Mouse (Mus musculus) neural tube, embryonic 12.5 days (tissue): ENCODE data around the gene Ormdl1. TPM values are rescaled to one million over a fixed set of nuclear protein-coding genes. Genes with fewer than 3 reads are reported as not detected.
"Not testable (repeated sequence)": the region's sequence is repeated elsewhere in the genome, so short reads cannot be mapped to it uniquely, and the experiment has no call there.

ENCODE experiments used
- ATAC-seq: fragments of 200-750 bp; cut with Nextera tagmentation; 2 replicates; pipeline ENCODE4 v1.8.0; 2017; ENCODE audit warnings: low read depth, mild to moderate bottlenecking, moderate TSS enrichment, moderate library complexity; ENCODE audit not compliant: low FRiP score
- H3K27ac ChIP-seq: fragments of 300-500 bp; sonication (generic); 2 replicates; pipeline ENCODE4 v1.5.1; 2016
- H3K27me3 ChIP-seq: fragments of 300-500 bp; sonication (generic); replicated peaks from 2 replicates; pipeline ENCODE4 v1.6.1; 2016; ENCODE audit warnings: mild to moderate bottlenecking
- H3K36me3 ChIP-seq: fragments of 300-500 bp; sonication (generic); 2 replicates; pipeline ENCODE4 v1.6.1; 2016; ENCODE audit warnings: mild to moderate bottlenecking
- H3K4me1 ChIP-seq: fragments of 300-500 bp; sonication (generic); 2 replicates; pipeline ENCODE4 v1.6.1; 2016
- H3K4me2 ChIP-seq: fragments of 300-500 bp; sonication (generic); replicated peaks from 2 replicates; pipeline ENCODE4 v1.6.1; 2016; ENCODE audit warnings: mild to moderate bottlenecking
- H3K4me3 ChIP-seq: fragments of 300-500 bp; sonication (generic); 2 replicates; pipeline ENCODE4 v1.5.1; 2016
- H3K9ac ChIP-seq: fragments of 300-500 bp; sonication (generic); 2 replicates; pipeline ENCODE4 v1.6.1; 2016; ENCODE audit warnings: mild to moderate bottlenecking
- H3K9me3 ChIP-seq: fragments of 300-500 bp; sonication (generic); 2 replicates; pipeline ENCODE4 v1.6.1; 2016; ENCODE audit warnings: mild to moderate bottlenecking
- WGBS: fragments of 180-500 bp; shearing (Covaris S2); methylation state at CpG from one replicate; pipeline ENCODE4 v1.1.7; 2016; 5-methylcytosine and 5-hydroxymethylcytosine counted together
- polyA plus RNA-seq: library from polyadenylated mRNA; unstranded; fragments of >200 nt; fragmentation: Nextera tagmentation; extraction: Ambion mirVana; gene quantifications from 2 replicates; pipeline ENCODE4 v1.2.1, GENCODE M21; 2016

Ormdl1 gene
- polyA plus RNA-seq: 62.2 and 64.5 TPM in 2 replicates

DNA sequence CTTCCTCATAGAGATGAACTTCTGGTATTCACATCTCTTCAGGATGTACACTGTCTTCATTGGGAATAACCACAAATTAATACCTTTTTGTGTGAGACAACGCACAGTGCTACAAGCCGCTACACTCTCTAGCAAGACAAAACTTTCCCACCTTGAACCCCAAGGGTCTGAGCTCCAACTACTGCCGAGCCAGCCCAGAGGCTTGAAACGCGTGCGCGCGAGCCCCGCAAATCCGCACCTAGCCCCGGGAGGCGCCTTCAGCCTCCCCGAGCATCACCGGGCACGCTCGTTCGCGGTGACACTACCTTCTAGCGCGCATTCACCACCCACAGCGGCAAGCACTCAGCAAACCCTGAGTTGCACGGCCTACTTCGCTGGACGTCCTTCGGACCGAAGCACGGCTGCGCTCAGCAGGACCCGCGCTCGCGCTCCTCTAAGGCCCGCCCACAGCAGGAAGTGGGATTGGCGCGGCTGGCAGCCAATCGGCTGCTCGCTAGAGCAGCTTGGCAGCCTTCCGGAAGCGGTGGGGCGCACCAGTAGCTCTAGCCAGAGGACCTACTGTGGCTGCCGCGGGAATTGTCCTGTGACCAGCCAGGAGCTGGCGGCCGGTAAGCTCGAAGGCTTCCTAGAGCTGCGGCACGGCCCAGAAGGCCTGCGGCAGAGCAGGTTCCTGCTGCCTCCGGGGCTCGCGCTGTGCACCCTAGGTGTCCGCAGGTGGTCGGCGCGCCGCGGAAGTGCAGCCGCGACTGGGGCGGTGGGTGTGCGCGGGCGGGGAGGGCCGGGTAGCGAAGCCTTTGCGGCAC is at the start of gene Ormdl1, which contains the start of the genes Pms1 and Gm28778:
Ormdl1 (plus strand) TSS at position 515 of the 803 bp plus-strand sequence.
Pms1 (minus strand) TSS at position 438 of the 803 bp plus-strand sequence.
Gm28778 (plus strand) TSS at position 531 of the 803 bp plus-strand sequence.
- WGBS: under 1% methylated on average over 66 of the region's 66 CpGs
- ATAC-seq: peak; percentile 100
- H3K4me2 ChIP-seq: peak within 1 kb of the TSS; percentile 60

DNA sequence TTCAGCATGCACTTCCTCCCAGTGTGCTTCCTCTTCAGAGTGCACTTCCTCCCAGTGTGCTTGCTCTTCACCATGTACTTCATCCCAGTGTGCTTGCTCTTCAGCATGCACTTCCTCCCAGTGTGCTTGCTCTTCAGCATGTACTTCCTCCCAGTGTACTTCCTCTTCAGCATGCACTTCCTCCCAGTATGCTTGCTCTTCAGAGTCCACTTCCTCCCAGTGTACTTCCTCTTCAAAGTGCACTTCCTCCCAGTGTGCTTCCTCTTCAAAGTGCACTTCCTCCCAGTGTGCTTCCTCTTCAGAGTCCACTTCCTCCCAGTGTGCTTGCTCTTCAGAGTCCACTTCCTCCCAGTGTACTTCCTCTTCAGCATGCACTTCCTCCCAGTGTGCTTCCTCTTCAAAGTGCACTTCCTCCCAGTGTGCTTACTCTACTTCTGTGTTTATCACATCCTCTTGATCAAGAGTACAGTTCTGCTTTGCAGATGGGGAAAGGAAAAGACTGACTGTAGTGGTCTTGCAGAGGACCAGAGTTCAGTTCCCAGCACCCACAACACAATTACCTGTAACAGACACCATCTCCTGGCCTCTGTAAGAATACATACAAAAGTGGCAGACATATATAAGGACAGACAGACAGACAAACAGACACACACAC is 31.8 kb upstream of the Ormdl1 start:
- not testable (repeated sequence) for ATAC-seq, H3K4me3 ChIP-seq, H3K27me3 ChIP-seq, H3K9ac ChIP-seq, H3K4me2 ChIP-seq, H3K4me1 ChIP-seq, H3K9me3 ChIP-seq, H3K27ac ChIP-seq, H3K36me3 ChIP-seq

More for the DNA sequence above, at the start of gene Ormdl1, which contains the start of the genes Pms1 and Gm28778:
- Histone ChIP-seq H3K9me3 (no peaks in the 10 kb centered on the region), H3K27me3 (no peaks in the 10 kb centered on the region), H3K4me3 (peak within 1 kb of the TSS; percentile 84), H3K9ac (peak within 1 kb of the TSS; percentile 76), H3K36me3 (peaks cover 2% of the 10 kb centered on the region; the same call in 1 of the 2 replicates), H3K4me1 (0 out of 2 replicates have a peak, but pooled peaks cover 4% of the 10 kb centered on the region), H3K27ac (peak within 1 kb of the TSS; percentile 70; the same call in 1 of the 2 replicates)

GRCm38 (mm10) chr1:53269901-53270300 is 27.0 kb upstream of the Ormdl1 start:
- Histone ChIP-seq H3K27me3 (no peaks in the 10 kb centered on the region), H3K27ac (no peak overlapping the region), H3K4me1 (no peaks in the 10 kb centered on the region), H3K36me3 (peaks cover 9% of the 10 kb centered on the region), H3K4me3 (no peak overlapping the region), H3K9me3 (no peaks in the 10 kb centered on the region), H3K4me2 (no peak overlapping the region), H3K9ac (no peak overlapping the region)
- 88% methylated on average over 3 of the region's 3 CpGs for WGBS
- no peak for ATAC-seq

- Histone ChIP-seq H3K27ac (no peak overlapping the region), H3K4me1 (no peaks in the 10 kb centered on the region), H3K27me3 (no peaks in the 10 kb centered on the region), H3K36me3 (peaks cover 1% of the 10 kb centered on the region; the same call in 1 of the 2 replicates), H3K4me3 (no peak overlapping the region), H3K4me2 (no peak overlapping the region), H3K9ac (no peak overlapping the region), H3K9me3 (no peaks in the 10 kb centered on the region)
- ATAC-seq: no peak
Measured at GRCm38 (mm10) chr1:53272646-53273045, 24.2 kb upstream of the Ormdl1 start.

- WGBS: 93% methylated on average over 3 of the region's 3 CpGs
- H3K9ac ChIP-seq: no peak overlapping the region
- ATAC-seq: no peak
- no peak overlapping the region for H3K4me2 ChIP-seq
- H3K36me3 ChIP-seq: 0 out of 2 replicates have a peak, but pooled peaks cover 2% of the 10 kb centered on the region
- H3K4me1 ChIP-seq: no peaks in the 10 kb centered on the region
- H3K27ac ChIP-seq: no peak overlapping the region
- no peaks in the 10 kb centered on the region for H3K9me3 ChIP-seq
- H3K4me3 ChIP-seq: no peak overlapping the region
- H3K27me3 ChIP-seq: no peaks in the 10 kb centered on the region
Measured at GRCm38 (mm10) chr1:53291197-53291596, 5.7 kb upstream of the Ormdl1 start.

- Histone ChIP-seq H3K9ac (no peak overlapping the region), H3K4me1 (0 out of 2 replicates have a peak, but pooled peaks cover 4% of the 10 kb centered on the region), H3K27ac (no peak overlapping the region), H3K36me3 (no peaks in the 10 kb centered on the region; the same call in 1 of the 2 replicates), H3K4me2 (no peak overlapping the region), H3K4me3 (no peak overlapping the region), H3K27me3 (no peaks in the 10 kb centered on the region), H3K9me3 (no peaks in the 10 kb centered on the region)
- ATAC-seq: no peak
- 91% methylated on average over 4 of the region's 4 CpGs for WGBS
Measured at GRCm38 (mm10) chr1:53300506-53300905, 3.6 kb downstream of the Ormdl1 start.

- peak; percentile 99 for ATAC-seq
- Histone ChIP-seq H3K27ac (peak within 1 kb of the TSS; percentile 16; the same call in 1 of the 2 replicates), H3K4me3 (peak within 1 kb of the TSS; percentile 54), H3K4me2 (peak within 1 kb of the TSS; percentile 62), H3K4me1 (no peaks in the 10 kb centered on the region), H3K36me3 (peaks cover 2% of the 10 kb centered on the region), H3K9ac (peak within 1 kb of the TSS; percentile 77), H3K27me3 (no peaks in the 10 kb centered on the region), H3K9me3 (no peaks in the 10 kb centered on the region)
- 3% methylated on average over 27 of the region's 27 CpGs for WGBS
Measured at GRCm38 (mm10) chr1:53312989-53313967, 16.4 kb downstream of the Ormdl1 start, which contains the start of gene Osgepl1. Gene Osgepl1, plus strand, starts transcription at chr1:53313624.

- 98% methylated on average over 4 of the region's 4 CpGs for WGBS
- no peak for ATAC-seq
Measured at GRCm38 (mm10) chr1:53321662-53322344, 24.9 kb downstream of the Ormdl1 start.

GRCm38 (mm10) chr1:53323254-53323653 is 26.4 kb downstream of the Ormdl1 start:
- H3K4me2 ChIP-seq: no peak overlapping the region
- no peak for ATAC-seq
- H3K36me3 ChIP-seq: peaks cover 9% of the 10 kb centered on the region; the same call in 1 of the 2 replicates
- WGBS: 95% methylated on average over 5 of the region's 5 CpGs
- H3K27ac ChIP-seq: no peak overlapping the region
- no peaks in the 10 kb centered on the region for H3K27me3 ChIP-seq
- H3K9me3 ChIP-seq: no peaks in the 10 kb centered on the region
- H3K4me3 ChIP-seq: no peak overlapping the region
- no peak overlapping the region for H3K9ac ChIP-seq
- no peaks in the 10 kb centered on the region for H3K4me1 ChIP-seq

More at GRCm38 (mm10) chr1:53321662-53322344, 24.9 kb downstream of the Ormdl1 start:
- Histone ChIP-seq H3K27ac (no peak overlapping the region), H3K36me3 (peaks cover 9% of the 10 kb centered on the region; the same call in 1 of the 2 replicates), H3K27me3 (no peaks in the 10 kb centered on the region), H3K9me3 (no peaks in the 10 kb centered on the region), H3K9ac (no peak overlapping the region), H3K4me2 (no peak overlapping the region), H3K4me3 (no peak overlapping the region), H3K4me1 (no peaks in the 10 kb centered on the region)

DNA sequence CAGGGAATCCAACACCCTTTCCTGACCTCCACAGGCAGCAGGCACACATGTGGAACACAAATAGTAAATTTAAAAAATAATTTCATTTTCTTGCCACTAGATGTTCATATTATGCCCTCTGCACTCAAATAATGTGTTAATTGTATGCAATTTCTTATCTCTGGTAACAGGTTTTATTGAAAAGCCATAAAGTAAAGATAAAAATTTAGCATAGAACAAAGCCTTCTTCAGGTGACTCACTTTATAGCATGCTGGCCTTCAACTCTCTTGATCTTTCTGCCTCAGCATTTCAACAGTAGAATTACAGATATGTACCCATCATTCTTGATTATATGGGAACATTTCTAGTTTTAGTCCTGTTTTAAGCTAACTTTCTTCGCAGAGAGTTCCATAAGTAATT is 27.4 kb downstream of the Ormdl1 start:
- Histone ChIP-seq H3K4me3 (no peak overlapping the region), H3K9ac (no peak overlapping the region), H3K36me3 (peaks cover 9% of the 10 kb centered on the region; the same call in 1 of the 2 replicates), H3K4me2 (no peak overlapping the region), H3K27ac (no peak overlapping the region), H3K9me3 (no peaks in the 10 kb centered on the region), H3K27me3 (no peaks in the 10 kb centered on the region), H3K4me1 (no peaks in the 10 kb centered on the region)
- ATAC-seq: no peak
- WGBS: 98% methylated on average over 1 of the region's 1 CpGs
